In the genomic region with DNA sequence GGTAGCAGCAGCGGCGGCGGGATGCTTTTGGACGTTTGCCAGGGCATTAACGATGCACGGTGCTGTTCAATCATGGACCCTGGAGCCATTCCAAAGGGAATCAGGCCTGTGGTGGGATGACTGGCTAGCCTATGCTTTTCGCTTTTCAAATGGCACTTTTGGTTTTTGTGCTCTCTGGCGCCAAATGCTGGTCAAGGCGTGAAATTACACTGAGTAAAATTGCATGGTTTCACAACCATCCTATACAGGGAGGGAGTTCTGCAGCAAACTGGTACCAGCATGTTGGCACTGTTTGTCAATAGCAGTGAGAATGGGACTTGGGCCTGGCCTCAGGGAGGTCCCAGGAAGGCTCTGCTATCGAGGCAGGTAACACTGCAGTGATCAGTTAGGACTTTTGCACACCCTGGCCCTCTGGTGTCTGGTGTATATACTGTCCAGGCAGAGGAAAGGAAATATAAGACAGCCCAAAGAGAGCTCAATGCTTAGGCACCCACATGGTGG, we compare ENCODE assay signal across 8 mouse cellular contexts. TPM values are rescaled to one million over a fixed set of nuclear protein-coding genes. Genes with fewer than 3 reads are reported as not detected.
DNase-seq lines count a peak whose midpoint lies in the region; ATAC-seq and TF ChIP-seq lines count a peak whose summit lies in the region.

No protein-coding gene starts in this region.

- H3K27me3 ChIP-seq in kidney, postnatal 0 days (ENCODE audit: insufficient read depth, low read length) = no peaks in the 10 kb centered on the region
- no peaks in the 10 kb centered on the region for H3K27me3 ChIP-seq in liver, embryonic 12.5 days (replicated peaks)

- no peaks in the 10 kb centered on the region for H3K9me3 ChIP-seq in kidney, postnatal 0 days (replicated peaks; ENCODE audit: low read length)
- H3K9me3 ChIP-seq in liver, embryonic 12.5 days (replicated peaks) = no peaks in the 10 kb centered on the region

- peak; percentile 56 for DNase-seq in 416B (ENCODE audit: low read depth)
- DNase-seq in Muller cell, postnatal 12 days (ENCODE audit: inconsistent ontology term) = peak; percentile 23
- DNase-seq in cerebellum, postnatal 25 days = peak; percentile 63 to 69
- peak; percentile 28 for DNase-seq in gastrocnemius, postnatal 10 days
- peak; percentile 70 for DNase-seq in kidney, postnatal 0 days (ENCODE audit: low spot score)
- peak; percentile 5 to 26 for DNase-seq in natural killer cell, adult 2 months (ENCODE audit: low spot score in 2 of 2)
- peak; percentile 35 for DNase-seq in thymus, postnatal 14 days

- WGBS in kidney, postnatal 0 days = 7% methylated on average over 10 of the region's 10 CpGs
- whole genome bisulfite sequencing in liver, embryonic 12.5 days (ENCODE audit: insufficient replicate concordance) = 3% methylated on average over 10 of the region's 10 CpGs

- 0 out of 2 replicates have a peak overlapping the region, but pooled peaks have one; percentile 13 for H3K27ac ChIP-seq in kidney, postnatal 0 days
- H3K27ac ChIP-seq in liver, embryonic 12.5 days = no peak overlapping the region

- TF ChIP-seq CTCF in kidney, postnatal 0 days (IDR thresholded peaks at IDR 0.05; ENCODE audit: low read depth) = peak; percentile 82

- H3K4me3 ChIP-seq in kidney, postnatal 0 days (replicated peaks; ENCODE audit: low read depth, low read length) = no peak overlapping the region
- H3K4me3 ChIP-seq in liver, embryonic 12.5 days = no peak overlapping the region

- peak; percentile 79; the same call in 1 of the 2 replicates for ATAC-seq in kidney, postnatal 0 days (replicated peaks; ENCODE audit: low FRiP score, low read depth)
- peak; percentile 49; the same call in 1 of the 2 replicates for ATAC-seq in liver, embryonic 12.5 days

- H3K9ac ChIP-seq in kidney, postnatal 0 days (ENCODE audit: low read depth, low read length) = no peak overlapping the region
- no peak overlapping the region for H3K9ac ChIP-seq in liver, embryonic 12.5 days

- no peaks in the 10 kb centered on the region for H3K36me3 ChIP-seq in kidney, postnatal 0 days (ENCODE audit: insufficient read depth, low read length)
- no peaks in the 10 kb centered on the region for H3K36me3 ChIP-seq in liver, embryonic 12.5 days

- no peak overlapping the region for H3K4me2 ChIP-seq in kidney, postnatal 0 days (ENCODE audit: low read length)
- no peak overlapping the region for H3K4me2 ChIP-seq in liver, embryonic 12.5 days

- no peaks in the 10 kb centered on the region for H3K4me1 ChIP-seq in kidney, postnatal 0 days (replicated peaks; ENCODE audit: insufficient read depth, low read length)
- H3K4me1 ChIP-seq in liver, embryonic 12.5 days = no peaks in the 10 kb centered on the region

RNA-seq across cellular contexts. Expression of a gene that starts 18.6 kb away (rescaled TPM):
- total RNA-seq in gastrocnemius, postnatal 10 days (2021) = 10 to 100 TPM; 15.2 to 15.4 TPM
- polyA plus RNA-seq in kidney, postnatal 0 days (2015; fragmentation: Nextera tagmentation; extraction: Ambion mirVana) = 74.6 and 75.7 TPM in 2 replicates
- polyA plus RNA-seq in liver, embryonic 12.5 days (2016; fragmentation: Nextera tagmentation; extraction: Ambion mirVana) = 88.1 and 93.4 TPM in 2 replicates

RNA-seq across cellular contexts. Expression of a gene that starts 44.5 kb away (rescaled TPM):
- total RNA-seq in gastrocnemius, postnatal 10 days (2021) = 100 to 1,000 TPM; 547 to 553 TPM
- 606 and 676 TPM in 2 replicates for polyA plus RNA-seq in kidney, postnatal 0 days (2015; fragmentation: Nextera tagmentation; extraction: Ambion mirVana)
- polyA plus RNA-seq in liver, embryonic 12.5 days (2016; fragmentation: Nextera tagmentation; extraction: Ambion mirVana) = 699 and 700 TPM in 2 replicates

Comparison
In these comparisons a context has a peak if more than half of its experiments do, and no peak if none do; other contexts are left out.
1. DNase-seq: peak in every context shown above with its lines; median percentile 70 in kidney, postnatal 0 days; 66 in cerebellum, postnatal 25 days; 56 in 416B; 35 in thymus, postnatal 14 days; 28 in gastrocnemius, postnatal 10 days; 23 in Muller cell, postnatal 12 days; 16 in natural killer cell, adult 2 months.